Mouse (Mus musculus): Measurements from ENCODE around the gene Aldh1a2. TPM values are rescaled to one million over a fixed set of nuclear protein-coding genes. Genes with fewer than 3 reads are reported as not detected.
A peak's percentile ranks its signal among the peaks of the same experiment; 100 is the strongest.

The Aldh1a2 gene
- 24.7 and 26.7 TPM in 2 replicates for polyA plus RNA-seq (2015; fragmentation: Nextera tagmentation; extraction: Ambion mirVana)

DNA sequence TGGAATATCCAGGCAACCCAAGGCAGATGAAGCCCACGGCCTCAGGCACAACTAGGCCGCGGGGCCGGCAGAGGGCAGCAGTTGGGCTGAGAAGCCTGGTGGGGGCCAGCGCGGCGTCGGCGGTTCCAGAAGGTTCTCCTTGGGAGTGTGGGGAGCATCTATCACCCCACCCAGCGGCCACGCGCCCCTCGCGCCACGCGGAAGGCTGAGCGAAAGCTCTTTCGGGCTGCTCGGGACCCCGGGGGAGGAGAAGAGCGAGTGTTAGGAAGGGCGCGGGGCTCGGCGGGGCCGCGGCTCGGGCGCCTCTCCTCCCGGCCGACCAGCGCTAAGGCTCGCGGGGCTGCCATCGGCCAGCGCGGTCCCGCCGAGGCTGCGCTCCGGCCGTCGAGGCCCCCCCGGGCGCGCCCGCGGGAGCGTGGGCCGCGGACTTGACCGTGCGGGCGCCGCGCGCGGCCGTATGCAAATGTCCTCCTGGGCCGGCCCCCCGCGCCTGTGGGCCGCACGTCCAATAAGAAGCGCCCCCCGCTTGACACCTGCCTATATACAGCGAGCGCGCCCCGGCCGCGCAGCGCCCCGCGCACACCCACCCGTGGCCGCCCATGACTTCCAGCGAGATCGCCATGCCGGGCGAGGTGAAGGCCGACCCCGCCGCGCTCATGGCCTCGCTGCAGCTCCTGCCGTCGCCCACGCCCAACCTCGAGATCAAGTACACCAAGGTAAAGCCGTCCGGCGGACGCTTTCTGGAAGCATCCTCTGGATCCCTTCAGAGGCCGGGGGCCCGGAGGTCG lies at the start of gene Aldh1a2:
Aldh1a2 (plus strand) TSS at position 542 of the 788 bp plus-strand sequence.
- Histone ChIP-seq H3K27me3 (ENCODE audit: control insufficient read depth, insufficient read depth, low read length) (peaks cover 43% of the 10 kb centered on the region), H3K9ac (ENCODE audit: low read length) (peak within 1 kb of the TSS; percentile 45; the same call in 1 of the 2 replicates), H3K4me2 (ENCODE audit: low read depth, low read length) (peak within 1 kb of the TSS; percentile 68), H3K4me1 (ENCODE audit: control insufficient read depth, insufficient read depth, low read length) (no peaks in the 10 kb centered on the region), H3K27ac (ENCODE audit: low read length) (no peak within 1 kb of the TSS), H3K36me3 (ENCODE audit: control insufficient read depth, insufficient read depth) (no peaks in the 10 kb centered on the region), H3K4me3 (ENCODE audit: low read length) (peak within 1 kb of the TSS; percentile 49), H3K9me3 (replicated peaks; ENCODE audit: control insufficient read depth, low read length) (no peaks in the 10 kb centered on the region)
- WGBS = 1% methylated on average over 67 of the region's 97 CpGs
- ATAC-seq (replicated peaks; ENCODE audit: extremely low read depth, insufficient read depth, low FRiP score) = peak; percentile 82

DNA sequence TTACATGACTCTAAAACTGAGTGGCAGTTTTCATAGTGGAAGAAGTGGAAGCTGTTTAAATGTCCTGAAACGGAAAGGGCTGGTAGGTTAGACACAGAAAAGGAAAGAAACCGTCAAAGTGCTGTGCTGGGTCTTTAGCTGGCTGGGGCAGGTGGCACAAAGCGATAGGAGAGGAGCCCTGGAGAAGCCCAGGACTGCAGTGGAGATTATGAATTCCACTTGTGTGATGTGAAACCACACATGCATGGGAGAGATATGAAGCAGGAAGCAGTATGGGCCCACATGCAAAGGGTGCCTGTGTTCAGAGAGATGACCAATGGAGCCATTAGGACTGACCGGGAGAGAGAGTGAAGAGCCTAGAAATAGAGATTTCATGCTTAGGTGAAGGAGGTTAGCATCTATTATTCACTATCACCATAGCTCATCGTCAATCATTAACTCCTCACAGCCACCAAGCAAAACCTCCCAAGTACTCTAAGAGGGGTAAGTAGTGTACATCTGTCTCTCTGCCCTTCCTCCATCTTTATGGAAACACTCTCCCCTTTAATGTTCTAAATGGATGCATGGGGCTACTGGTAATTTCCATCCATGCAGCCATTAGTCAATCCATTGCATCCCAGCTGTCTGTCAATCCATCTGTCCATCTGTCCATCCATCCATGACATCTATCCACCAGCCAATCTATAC lies 49.4 kb upstream of the Aldh1a2 start:
- 85% methylated on average over 5 of the region's 5 CpGs for WGBS
- Histone ChIP-seq H3K27ac (ENCODE audit: low read length) (no peak overlapping the region), H3K36me3 (ENCODE audit: control insufficient read depth, insufficient read depth) (no peaks in the 10 kb centered on the region), H3K4me3 (ENCODE audit: low read length) (no peak overlapping the region), H3K4me1 (ENCODE audit: control insufficient read depth, insufficient read depth, low read length) (peaks cover 9% of the 10 kb centered on the region), H3K9me3 (replicated peaks; ENCODE audit: control insufficient read depth, low read length) (no peaks in the 10 kb centered on the region), H3K27me3 (ENCODE audit: control insufficient read depth, insufficient read depth, low read length) (no peaks in the 10 kb centered on the region), H3K4me2 (ENCODE audit: low read depth, low read length) (no peak overlapping the region), H3K9ac (ENCODE audit: low read length) (no peak overlapping the region)
- ATAC-seq (replicated peaks; ENCODE audit: extremely low read depth, insufficient read depth, low FRiP score) = no peak

DNA sequence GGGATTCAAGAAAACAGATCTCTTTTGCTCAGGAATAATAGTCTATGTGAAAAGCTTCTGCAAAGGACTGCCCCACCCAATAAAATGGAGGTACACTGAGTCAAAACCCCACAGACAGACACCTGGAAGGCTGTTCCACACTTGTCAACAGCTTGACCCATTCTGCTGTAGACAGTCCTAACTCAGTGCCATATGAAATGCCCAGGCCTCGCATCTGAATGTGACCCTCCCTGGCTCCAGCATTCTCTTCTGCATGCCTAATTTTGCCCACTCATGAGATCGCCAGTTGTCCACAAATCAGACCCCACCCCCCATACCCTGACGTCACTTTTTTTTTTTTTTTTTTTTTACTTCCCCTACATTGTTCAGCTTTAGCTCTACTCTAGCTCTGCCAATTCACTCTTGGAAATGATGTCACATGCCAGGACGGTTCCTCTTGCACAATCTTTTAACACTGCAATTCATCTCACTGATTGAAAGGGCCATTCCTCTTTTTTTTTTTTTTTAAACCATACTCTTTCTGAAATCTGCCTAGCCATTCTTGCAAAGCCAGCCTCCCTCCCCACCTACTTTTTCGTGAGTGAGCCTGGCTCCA lies 48.6 kb upstream of the Aldh1a2 start:
- Histone ChIP-seq H3K4me3 (ENCODE audit: low read length) (no peak overlapping the region), H3K4me1 (ENCODE audit: control insufficient read depth, insufficient read depth, low read length) (peaks cover 9% of the 10 kb centered on the region), H3K36me3 (ENCODE audit: control insufficient read depth, insufficient read depth) (no peaks in the 10 kb centered on the region), H3K4me2 (ENCODE audit: low read depth, low read length) (no peak overlapping the region), H3K27me3 (ENCODE audit: control insufficient read depth, insufficient read depth, low read length) (no peaks in the 10 kb centered on the region), H3K27ac (ENCODE audit: low read length) (no peak overlapping the region), H3K9me3 (replicated peaks; ENCODE audit: control insufficient read depth, low read length) (no peaks in the 10 kb centered on the region), H3K9ac (ENCODE audit: low read length) (no peak overlapping the region)
- 56% methylated on average over 5 of the region's 5 CpGs for WGBS
- ATAC-seq (replicated peaks; ENCODE audit: extremely low read depth, insufficient read depth, low FRiP score) = no peak

DNA sequence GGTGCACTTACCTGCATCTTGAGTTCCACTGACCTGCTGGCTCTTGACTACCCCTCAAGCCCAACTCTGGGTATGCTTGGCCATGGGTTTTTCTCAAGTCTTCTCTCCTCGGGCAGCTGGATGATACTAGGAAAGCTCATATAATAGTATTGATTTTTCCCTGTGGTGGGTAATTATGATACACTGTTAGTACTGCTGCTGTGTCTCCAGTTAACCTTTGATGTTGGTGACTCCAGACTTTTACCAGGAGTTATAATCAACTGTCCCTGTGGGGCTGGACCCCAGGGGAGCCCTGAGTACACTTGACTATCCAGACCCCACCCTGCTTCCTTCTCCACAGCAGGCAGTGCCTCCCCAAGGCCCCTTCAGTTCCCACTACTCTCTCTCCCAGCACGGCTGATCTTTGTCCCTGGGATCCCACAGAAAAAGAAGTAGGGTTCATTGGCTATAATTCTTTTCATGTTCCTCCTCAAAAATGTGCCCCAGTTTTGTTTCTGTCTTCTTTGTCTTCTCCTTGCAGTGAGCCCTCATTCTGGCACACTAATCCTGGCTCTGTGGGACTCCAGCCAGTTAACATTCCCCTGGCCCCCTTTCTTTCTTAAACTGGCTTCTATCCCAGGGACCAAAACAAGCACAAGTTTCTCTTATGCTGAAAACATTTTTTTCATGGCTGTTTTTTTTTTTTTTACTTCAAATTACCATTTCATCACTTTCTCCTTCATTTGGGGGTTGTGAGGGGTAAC lies 47.9 kb upstream of the Aldh1a2 start:
- H3K4me3 ChIP-seq (ENCODE audit: low read length) = no peak overlapping the region
- no peak for ATAC-seq (replicated peaks; ENCODE audit: extremely low read depth, insufficient read depth, low FRiP score)
- H3K27me3 ChIP-seq (ENCODE audit: control insufficient read depth, insufficient read depth, low read length) = no peaks in the 10 kb centered on the region
- 44% methylated on average over 2 of the region's 2 CpGs for WGBS
- no peaks in the 10 kb centered on the region for H3K36me3 ChIP-seq (ENCODE audit: control insufficient read depth, insufficient read depth)
- H3K9me3 ChIP-seq (replicated peaks; ENCODE audit: control insufficient read depth, low read length) = no peaks in the 10 kb centered on the region
- no peak overlapping the region for H3K9ac ChIP-seq (ENCODE audit: low read length)
- no peak overlapping the region for H3K4me2 ChIP-seq (ENCODE audit: low read depth, low read length)
- H3K27ac ChIP-seq (ENCODE audit: low read length) = no peak overlapping the region
- peaks cover 9% of the 10 kb centered on the region for H3K4me1 ChIP-seq (ENCODE audit: control insufficient read depth, insufficient read depth, low read length)

DNA sequence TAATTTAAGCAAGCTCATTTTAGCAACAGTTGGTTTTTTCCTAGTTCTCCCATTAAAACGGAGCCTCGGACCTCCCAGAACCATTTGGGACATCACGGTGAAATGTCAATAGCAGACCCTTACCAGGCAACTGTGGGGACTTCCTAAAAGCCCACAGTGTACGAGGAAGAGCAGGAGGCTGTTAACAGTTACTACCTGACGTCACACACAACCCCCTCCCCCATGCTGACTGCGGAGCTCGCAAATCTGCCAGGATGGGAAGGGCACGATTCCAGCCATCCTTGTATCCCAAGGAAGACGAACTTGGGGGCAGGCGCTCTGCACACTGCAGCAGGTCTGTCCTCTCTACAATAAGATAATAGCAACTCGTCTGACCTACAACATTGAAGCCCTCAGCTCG lies 47.1 kb upstream of the Aldh1a2 start, which contains the start of gene Aqp9:
Aqp9 (minus strand) TSS at position 172 of the 400 bp plus-strand sequence.
- no peaks in the 10 kb centered on the region for H3K36me3 ChIP-seq (ENCODE audit: control insufficient read depth, insufficient read depth)
- peak within 1 kb of the TSS; percentile 16; the same call in 1 of the 2 replicates for H3K4me2 ChIP-seq (ENCODE audit: low read depth, low read length)
- H3K4me3 ChIP-seq (ENCODE audit: low read length) = no peak within 1 kb of the TSS; the same call in 1 of the 2 replicates
- no peak within 1 kb of the TSS for H3K27ac ChIP-seq (ENCODE audit: low read length)
- no peak within 1 kb of the TSS for H3K9ac ChIP-seq (ENCODE audit: low read length)
- H3K27me3 ChIP-seq (ENCODE audit: control insufficient read depth, insufficient read depth, low read length) = no peaks in the 10 kb centered on the region
- 33% methylated on average over 12 of the region's 12 CpGs for WGBS
- no peak for ATAC-seq (replicated peaks; ENCODE audit: extremely low read depth, insufficient read depth, low FRiP score)
- peaks cover 9% of the 10 kb centered on the region for H3K4me1 ChIP-seq (ENCODE audit: control insufficient read depth, insufficient read depth, low read length)
- no peaks in the 10 kb centered on the region for H3K9me3 ChIP-seq (replicated peaks; ENCODE audit: control insufficient read depth, low read length)

DNA sequence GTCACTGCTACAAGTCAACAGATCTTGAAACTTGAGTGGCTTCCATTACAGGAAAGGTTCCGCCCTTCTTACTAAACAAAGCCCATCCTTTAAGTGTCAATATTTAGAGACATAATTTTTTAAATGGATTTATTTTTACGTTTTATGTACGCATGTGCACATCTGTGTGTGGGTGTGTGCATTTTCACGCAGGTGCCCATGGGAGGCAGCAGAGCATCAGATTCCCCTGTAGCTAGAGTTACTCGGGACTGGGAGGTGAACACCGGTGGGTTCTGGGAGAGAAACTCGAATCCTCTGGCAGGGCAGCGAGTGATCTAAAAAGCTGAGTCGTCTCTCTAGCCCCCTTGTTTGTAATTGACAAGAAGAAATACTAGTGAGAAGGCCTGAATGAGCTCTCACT lies 42.1 kb upstream of the Aldh1a2 start:
- Histone ChIP-seq H3K4me2 (ENCODE audit: low read depth, low read length) (no peak overlapping the region), H3K4me1 (ENCODE audit: control insufficient read depth, insufficient read depth, low read length) (peaks cover 2% of the 10 kb centered on the region), H3K4me3 (ENCODE audit: low read length) (no peak overlapping the region), H3K27me3 (ENCODE audit: control insufficient read depth, insufficient read depth, low read length) (no peaks in the 10 kb centered on the region), H3K27ac (ENCODE audit: low read length) (no peak overlapping the region), H3K36me3 (ENCODE audit: control insufficient read depth, insufficient read depth) (no peaks in the 10 kb centered on the region), H3K9me3 (replicated peaks; ENCODE audit: control insufficient read depth, low read length) (no peaks in the 10 kb centered on the region), H3K9ac (ENCODE audit: low read length) (no peak overlapping the region)
- no peak for ATAC-seq (replicated peaks; ENCODE audit: extremely low read depth, insufficient read depth, low FRiP score)
- WGBS = 63% methylated on average over 9 of the region's 9 CpGs

DNA sequence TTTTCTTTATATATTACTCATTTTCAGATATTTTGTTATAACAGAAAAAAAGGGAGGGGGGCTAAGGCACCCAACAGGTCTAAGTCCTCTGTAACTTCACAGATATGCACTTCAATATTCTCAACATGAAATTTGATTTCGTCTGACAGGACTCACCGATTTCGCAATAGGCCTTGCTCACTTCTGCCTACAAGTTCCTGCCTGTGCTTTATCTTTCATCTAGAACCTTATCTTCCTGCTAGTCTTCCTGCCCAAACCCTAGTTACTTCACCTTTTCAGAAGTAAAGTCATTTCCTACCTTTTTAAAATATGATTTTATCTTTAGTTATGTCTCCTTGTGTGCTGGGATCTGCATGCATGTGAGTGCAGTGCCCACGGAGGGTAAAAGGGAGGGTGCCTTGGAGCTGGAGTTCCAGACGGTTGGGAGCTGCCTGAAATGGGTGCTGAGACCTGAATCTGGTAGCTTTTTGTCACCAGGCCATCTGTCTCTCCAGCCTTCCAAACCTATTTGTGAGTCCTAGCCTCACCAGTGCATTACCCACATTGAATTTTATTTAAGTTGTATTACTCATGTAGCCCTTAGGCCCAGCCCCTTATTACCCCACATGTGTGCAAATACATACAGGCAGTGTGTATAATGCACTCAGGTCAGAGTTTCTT lies 41.1 kb upstream of the Aldh1a2 start:
- 71% methylated on average over 5 of the region's 5 CpGs for WGBS
- Histone ChIP-seq H3K4me3 (ENCODE audit: low read length) (no peak overlapping the region), H3K27me3 (ENCODE audit: control insufficient read depth, insufficient read depth, low read length) (no peaks in the 10 kb centered on the region), H3K4me2 (ENCODE audit: low read depth, low read length) (no peak overlapping the region), H3K36me3 (ENCODE audit: control insufficient read depth, insufficient read depth) (no peaks in the 10 kb centered on the region), H3K27ac (ENCODE audit: low read length) (no peak overlapping the region), H3K4me1 (ENCODE audit: control insufficient read depth, insufficient read depth, low read length) (no peaks in the 10 kb centered on the region), H3K9ac (ENCODE audit: low read length) (no peak overlapping the region), H3K9me3 (replicated peaks; ENCODE audit: control insufficient read depth, low read length) (no peaks in the 10 kb centered on the region)
- ATAC-seq (replicated peaks; ENCODE audit: extremely low read depth, insufficient read depth, low FRiP score) = no peak

DNA sequence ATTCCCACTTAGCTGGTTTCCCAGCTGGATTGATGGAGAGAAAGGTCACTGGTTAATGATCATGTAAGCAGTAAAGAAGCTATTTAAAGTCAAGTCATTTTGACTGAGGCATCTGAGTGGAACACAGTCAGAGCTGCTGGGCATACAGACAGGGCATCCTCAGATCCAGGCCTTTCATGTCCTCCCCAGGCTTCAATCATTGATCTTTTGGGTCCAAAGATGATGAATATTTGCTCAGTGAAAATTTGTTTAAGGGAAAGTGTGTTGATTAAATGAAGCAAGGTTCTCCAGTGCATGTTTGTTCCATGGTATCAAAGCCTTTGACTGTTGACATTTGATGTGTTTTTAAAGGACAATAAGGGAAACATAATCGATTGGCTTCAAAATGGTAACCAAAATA lies 39.9 kb upstream of the Aldh1a2 start:
- Histone ChIP-seq H3K4me2 (ENCODE audit: low read depth, low read length) (no peak overlapping the region), H3K4me1 (ENCODE audit: control insufficient read depth, insufficient read depth, low read length) (no peaks in the 10 kb centered on the region), H3K9me3 (replicated peaks; ENCODE audit: control insufficient read depth, low read length) (no peaks in the 10 kb centered on the region), H3K27me3 (ENCODE audit: control insufficient read depth, insufficient read depth, low read length) (no peaks in the 10 kb centered on the region), H3K4me3 (ENCODE audit: low read length) (no peak overlapping the region), H3K36me3 (ENCODE audit: control insufficient read depth, insufficient read depth) (no peaks in the 10 kb centered on the region), H3K9ac (ENCODE audit: low read length) (no peak overlapping the region), H3K27ac (ENCODE audit: low read length) (no peak overlapping the region)
- 79% methylated on average over 1 of the region's 1 CpGs for WGBS
- ATAC-seq (replicated peaks; ENCODE audit: extremely low read depth, insufficient read depth, low FRiP score) = no peak

All from heart, embryonic 16.5 days (tissue).